Mouse (Mus musculus): ENCODE data around the gene Btbd9. TPM values are rescaled to one million over a fixed set of nuclear protein-coding genes. Genes with fewer than 3 reads are reported as not detected.

Gene Btbd9
- polyA plus RNA-seq, 1 experiment: 31.2 TPM

- WGBS: 88% methylated on average over 4 of the region's 4 CpGs
- peaks cover 4% of the 10 kb centered on the region; the same call in 1 of the 2 replicates for H3K36me3 ChIP-seq (ENCODE audit: control insufficient read depth, insufficient read depth, low read length)
- peaks cover 23% of the 10 kb centered on the region for H3K4me1 ChIP-seq (ENCODE audit: control insufficient read depth, insufficient read depth, insufficient read length, low read length)
- H3K4me3 ChIP-seq (ENCODE audit: low read depth, low read length): no peak overlapping the region
- H3K27me3 ChIP-seq (ENCODE audit: control insufficient read depth, insufficient read depth, low read length): no peaks in the 10 kb centered on the region
- no peak overlapping the region for H3K27ac ChIP-seq (ENCODE audit: insufficient read depth, low read depth, low read length)
- TF ChIP-seq CTCF (IDR thresholded peaks at IDR 0.05; ENCODE audit: extremely low read depth, insufficient read length, insufficient replicate concordance, low read depth, low read length) (no peak), POLR2A (IDR thresholded peaks at IDR 0.05; ENCODE audit: low read depth, low read length) (no peak)
Observed at GRCm38 (mm10) chr17:30258480-30258879, 317.8 kb downstream of the Btbd9 start.

DNA sequence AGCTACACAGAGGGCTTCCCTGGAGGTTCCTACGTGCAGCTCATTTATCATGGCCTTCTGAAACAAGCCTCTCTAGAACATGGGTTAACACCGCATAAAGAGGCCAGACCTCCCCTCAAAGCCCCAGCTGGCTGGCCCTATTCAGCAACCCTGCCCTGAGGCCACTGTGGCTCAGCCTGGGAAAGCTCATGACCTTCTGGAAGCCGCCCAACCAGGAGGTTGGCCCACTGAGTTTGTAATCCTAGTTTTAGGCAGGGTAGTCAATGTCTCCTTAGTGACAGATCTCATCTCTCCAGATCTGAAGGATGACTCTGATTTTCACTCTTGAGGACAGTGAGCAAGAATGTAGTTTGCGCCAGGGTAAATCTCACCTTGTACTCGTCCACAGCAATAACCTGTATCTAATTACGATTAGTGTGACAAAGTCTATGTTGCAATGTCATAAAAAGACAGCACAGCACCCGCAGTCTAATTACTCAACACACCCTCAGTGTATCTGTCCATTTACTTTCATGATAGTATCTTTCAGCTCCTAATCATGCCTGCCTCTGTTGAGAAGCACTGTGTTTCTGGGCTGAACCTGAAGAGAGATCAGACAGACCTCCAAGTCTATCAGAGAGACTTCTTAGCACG lies 320.2 kb downstream of the Btbd9 start:
- TF ChIP-seq POLR2A (IDR thresholded peaks at IDR 0.05; ENCODE audit: low read depth, low read length): no peak
- TF ChIP-seq CTCF (IDR thresholded peaks at IDR 0.05; ENCODE audit: extremely low read depth, insufficient read length, insufficient replicate concordance, low read depth, low read length): no peak
- WGBS: 51% methylated on average over 8 of the region's 8 CpGs
- Histone ChIP-seq H3K27ac (ENCODE audit: insufficient read depth, low read depth, low read length) (no peak overlapping the region), H3K4me1 (ENCODE audit: control insufficient read depth, insufficient read depth, insufficient read length, low read length) (peaks cover 9% of the 10 kb centered on the region; the same call in 1 of the 2 replicates), H3K4me3 (ENCODE audit: low read depth, low read length) (no peak overlapping the region), H3K36me3 (ENCODE audit: control insufficient read depth, insufficient read depth, low read length) (peaks cover 4% of the 10 kb centered on the region; the same call in 1 of the 2 replicates), H3K27me3 (ENCODE audit: control insufficient read depth, insufficient read depth, low read length) (no peaks in the 10 kb centered on the region)

DNA sequence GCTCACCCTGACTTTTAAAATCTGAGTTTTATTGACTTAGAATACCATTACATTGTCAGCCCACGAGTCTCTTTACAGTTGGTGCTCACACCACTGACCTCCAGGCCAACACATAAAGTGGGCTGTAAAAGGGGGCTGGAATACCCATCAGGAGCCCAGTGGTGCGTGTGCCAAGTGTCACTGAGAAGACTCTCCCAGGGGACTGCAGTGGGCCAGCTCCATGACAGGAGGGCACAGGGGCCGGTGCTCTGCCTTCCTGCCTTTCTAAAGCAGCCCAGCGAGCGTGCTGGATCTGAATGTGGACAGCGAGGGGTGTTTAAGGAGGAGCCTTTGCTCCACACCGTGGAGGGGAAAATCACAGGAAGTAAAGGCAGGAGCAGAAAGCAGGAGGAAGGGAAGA lies 322.4 kb downstream of the Btbd9 start:
- peaks cover 4% of the 10 kb centered on the region; the same call in 1 of the 2 replicates for H3K36me3 ChIP-seq (ENCODE audit: control insufficient read depth, insufficient read depth, low read length)
- no peaks in the 10 kb centered on the region for H3K27me3 ChIP-seq (ENCODE audit: control insufficient read depth, insufficient read depth, low read length)
- no peak overlapping the region for H3K27ac ChIP-seq (ENCODE audit: insufficient read depth, low read depth, low read length)
- peaks cover 9% of the 10 kb centered on the region; the same call in 1 of the 2 replicates for H3K4me1 ChIP-seq (ENCODE audit: control insufficient read depth, insufficient read depth, insufficient read length, low read length)
- H3K4me3 ChIP-seq (ENCODE audit: low read depth, low read length): no peak overlapping the region
- WGBS: 82% methylated on average over 7 of the region's 7 CpGs
- no peak for TF ChIP-seq POLR2A (IDR thresholded peaks at IDR 0.05; ENCODE audit: low read depth, low read length)
- TF ChIP-seq CTCF (IDR thresholded peaks at IDR 0.05; ENCODE audit: extremely low read depth, insufficient read length, insufficient replicate concordance, low read depth, low read length): no peak

DNA sequence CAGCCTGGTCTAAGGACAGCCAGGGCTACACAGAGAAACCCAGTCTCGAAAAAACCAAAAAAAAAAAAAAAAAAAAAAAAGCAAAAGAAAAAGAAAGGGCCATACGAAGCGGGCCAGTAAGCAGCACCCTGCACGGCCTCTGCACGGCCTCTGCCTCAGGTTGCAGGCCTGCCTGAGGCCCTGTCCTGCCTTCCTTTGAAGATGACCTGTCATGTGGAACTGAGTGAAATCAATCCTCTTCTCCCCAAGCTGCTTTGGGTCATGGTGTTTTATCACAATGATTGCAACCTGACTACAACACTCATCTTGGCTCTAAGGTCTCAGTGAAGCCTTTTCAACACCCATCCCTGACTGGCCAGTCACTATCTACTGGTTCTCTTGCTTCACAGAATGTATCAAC lies 323.3 kb downstream of the Btbd9 start:
- Histone ChIP-seq H3K36me3 (ENCODE audit: control insufficient read depth, insufficient read depth, low read length) (peaks cover 2% of the 10 kb centered on the region; the same call in 1 of the 2 replicates), H3K4me1 (ENCODE audit: control insufficient read depth, insufficient read depth, insufficient read length, low read length) (peaks cover 9% of the 10 kb centered on the region; the same call in 1 of the 2 replicates), H3K4me3 (ENCODE audit: low read depth, low read length) (no peak overlapping the region), H3K27ac (ENCODE audit: insufficient read depth, low read depth, low read length) (no peak overlapping the region), H3K27me3 (ENCODE audit: control insufficient read depth, insufficient read depth, low read length) (no peaks in the 10 kb centered on the region)
- WGBS: 96% methylated on average over 5 of the region's 5 CpGs
- no peak for TF ChIP-seq POLR2A (IDR thresholded peaks at IDR 0.05; ENCODE audit: low read depth, low read length)
- no peak for TF ChIP-seq CTCF (IDR thresholded peaks at IDR 0.05; ENCODE audit: extremely low read depth, insufficient read length, insufficient replicate concordance, low read depth, low read length)

GRCm38 (mm10) chr17:30245308-30245706 lies 331.0 kb downstream of the Btbd9 start:
- Histone ChIP-seq H3K27ac (ENCODE audit: insufficient read depth, low read depth, low read length) (no peak overlapping the region), H3K4me1 (ENCODE audit: control insufficient read depth, insufficient read depth, insufficient read length, low read length) (peaks cover 5% of the 10 kb centered on the region; the same call in 1 of the 2 replicates), H3K36me3 (ENCODE audit: control insufficient read depth, insufficient read depth, low read length) (no peaks in the 10 kb centered on the region), H3K27me3 (ENCODE audit: control insufficient read depth, insufficient read depth, low read length) (no peaks in the 10 kb centered on the region), H3K4me3 (ENCODE audit: low read depth, low read length) (no peak overlapping the region)
- 60% methylated on average over 10 of the region's 10 CpGs for WGBS
- no peak for TF ChIP-seq POLR2A (IDR thresholded peaks at IDR 0.05; ENCODE audit: low read depth, low read length)
- TF ChIP-seq CTCF (IDR thresholded peaks at IDR 0.05; ENCODE audit: extremely low read depth, insufficient read length, insufficient replicate concordance, low read depth, low read length): no peak

DNA sequence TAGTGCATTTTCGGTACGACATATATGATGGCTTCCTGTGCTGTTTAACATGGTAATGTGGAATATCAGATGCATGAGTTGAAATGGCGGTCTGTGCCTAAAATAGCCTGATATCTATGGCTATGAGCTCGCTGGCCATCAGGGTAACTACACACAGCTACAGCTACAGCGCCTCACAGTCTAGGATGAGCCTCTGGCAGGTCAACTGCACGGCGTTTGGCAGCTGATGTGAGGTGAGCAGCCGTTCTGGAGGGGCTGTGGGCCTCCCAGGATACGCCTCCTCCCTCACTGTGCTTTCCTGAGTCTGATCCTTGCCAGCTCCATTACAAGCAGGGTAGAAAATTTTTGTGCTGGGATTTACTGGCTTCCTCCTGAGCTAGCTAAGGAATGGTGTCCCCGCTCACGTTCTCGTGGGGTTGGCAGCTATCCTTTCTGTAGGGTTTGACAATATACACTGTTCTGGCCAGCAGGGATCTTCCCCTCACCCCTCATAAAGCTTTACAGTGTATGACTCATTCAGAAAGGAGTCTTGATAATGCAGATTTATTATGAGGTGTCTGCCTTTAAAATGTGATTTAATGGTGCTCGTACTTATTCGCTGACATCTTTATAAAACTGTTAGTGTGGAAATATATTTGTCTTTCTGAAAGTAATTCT lies 331.5 kb downstream of the Btbd9 start:
- WGBS: 84% methylated on average over 14 of the region's 14 CpGs
- Histone ChIP-seq H3K36me3 (ENCODE audit: control insufficient read depth, insufficient read depth, low read length) (no peaks in the 10 kb centered on the region), H3K4me1 (ENCODE audit: control insufficient read depth, insufficient read depth, insufficient read length, low read length) (peaks cover 5% of the 10 kb centered on the region; the same call in 1 of the 2 replicates), H3K27ac (ENCODE audit: insufficient read depth, low read depth, low read length) (no peak overlapping the region), H3K4me3 (ENCODE audit: low read depth, low read length) (no peak overlapping the region), H3K27me3 (ENCODE audit: control insufficient read depth, insufficient read depth, low read length) (no peaks in the 10 kb centered on the region)
- TF ChIP-seq CTCF (IDR thresholded peaks at IDR 0.05; ENCODE audit: extremely low read depth, insufficient read length, insufficient replicate concordance, low read depth, low read length): no peak
- no peak for TF ChIP-seq POLR2A (IDR thresholded peaks at IDR 0.05; ENCODE audit: low read depth, low read length)

DNA sequence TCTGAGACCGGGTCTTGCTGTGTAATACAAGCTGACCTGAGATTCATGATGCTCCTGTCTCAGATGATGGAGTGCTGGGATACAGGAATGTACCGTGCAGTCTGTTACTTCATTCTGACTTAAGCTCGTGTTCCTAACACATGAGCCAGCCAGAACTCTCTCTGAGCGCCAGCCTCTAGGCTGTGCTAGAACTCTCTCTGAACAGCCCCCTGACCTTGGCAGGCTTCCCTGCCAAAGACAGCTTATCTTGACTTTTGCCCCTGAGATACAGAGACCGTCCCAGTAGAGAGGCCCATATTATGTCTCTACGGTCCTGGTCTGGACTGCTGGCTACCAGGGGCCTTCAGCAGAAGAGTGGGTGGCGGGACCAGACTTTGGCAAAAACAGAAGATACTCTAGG lies 332.7 kb downstream of the Btbd9 start:
- Histone ChIP-seq H3K4me3 (ENCODE audit: low read depth, low read length) (no peak overlapping the region), H3K27ac (ENCODE audit: insufficient read depth, low read depth, low read length) (no peak overlapping the region), H3K27me3 (ENCODE audit: control insufficient read depth, insufficient read depth, low read length) (no peaks in the 10 kb centered on the region), H3K4me1 (ENCODE audit: control insufficient read depth, insufficient read depth, insufficient read length, low read length) (peaks cover 5% of the 10 kb centered on the region; the same call in 1 of the 2 replicates), H3K36me3 (ENCODE audit: control insufficient read depth, insufficient read depth, low read length) (no peaks in the 10 kb centered on the region)
- TF ChIP-seq CTCF (IDR thresholded peaks at IDR 0.05; ENCODE audit: extremely low read depth, insufficient read length, insufficient replicate concordance, low read depth, low read length) (no peak), POLR2A (IDR thresholded peaks at IDR 0.05; ENCODE audit: low read depth, low read length) (no peak)
- WGBS: 56% methylated on average over 7 of the region's 7 CpGs

Measured in small intestine, adult 2 months (tissue).